Mouse (Mus musculus): ENCODE results near the gene AL732309.1. TPM values are rescaled to one million over a fixed set of nuclear protein-coding genes. Genes with fewer than 3 reads are reported as not detected.

Gene AL732309.1
- polyA plus RNA-seq (2014; fragmentation: Illumina TruSeq; extraction: RNeasy Lipid Tissue Mini Kit (QIAGEN cat#74804)) = 0.83 TPM

GRCm38 (mm10) chr2:25246183-25247072 lies at the start of gene AL732309.1:
TSS of gene AL732309.1 (minus strand) at chr2:25246863.

DNA sequence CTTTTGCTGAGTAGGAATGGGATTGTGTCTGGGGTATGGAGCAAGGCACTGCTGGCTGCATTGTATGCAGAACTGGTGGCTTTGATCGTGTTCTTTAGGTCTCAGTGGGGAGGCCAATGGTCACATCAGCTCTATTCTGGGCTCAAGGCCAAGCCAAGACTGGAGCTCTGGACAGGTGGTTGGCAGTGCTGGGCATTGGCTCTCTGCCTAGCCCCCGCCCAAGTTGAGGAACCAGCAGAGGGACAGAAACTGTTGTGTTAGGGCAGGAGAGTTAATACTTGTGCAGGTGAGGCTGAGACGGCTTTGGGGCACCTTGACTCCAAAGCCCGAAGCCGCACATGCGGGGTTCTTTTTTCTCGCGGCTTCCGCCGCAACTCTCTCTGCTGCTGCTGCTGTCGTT lies 43.0 kb upstream of the AL732309.1 start, which contains the start of gene Lrrc26:
Gene Lrrc26 (plus strand): TSS at position 265 of the 400 bp plus-strand sequence.

DNA sequence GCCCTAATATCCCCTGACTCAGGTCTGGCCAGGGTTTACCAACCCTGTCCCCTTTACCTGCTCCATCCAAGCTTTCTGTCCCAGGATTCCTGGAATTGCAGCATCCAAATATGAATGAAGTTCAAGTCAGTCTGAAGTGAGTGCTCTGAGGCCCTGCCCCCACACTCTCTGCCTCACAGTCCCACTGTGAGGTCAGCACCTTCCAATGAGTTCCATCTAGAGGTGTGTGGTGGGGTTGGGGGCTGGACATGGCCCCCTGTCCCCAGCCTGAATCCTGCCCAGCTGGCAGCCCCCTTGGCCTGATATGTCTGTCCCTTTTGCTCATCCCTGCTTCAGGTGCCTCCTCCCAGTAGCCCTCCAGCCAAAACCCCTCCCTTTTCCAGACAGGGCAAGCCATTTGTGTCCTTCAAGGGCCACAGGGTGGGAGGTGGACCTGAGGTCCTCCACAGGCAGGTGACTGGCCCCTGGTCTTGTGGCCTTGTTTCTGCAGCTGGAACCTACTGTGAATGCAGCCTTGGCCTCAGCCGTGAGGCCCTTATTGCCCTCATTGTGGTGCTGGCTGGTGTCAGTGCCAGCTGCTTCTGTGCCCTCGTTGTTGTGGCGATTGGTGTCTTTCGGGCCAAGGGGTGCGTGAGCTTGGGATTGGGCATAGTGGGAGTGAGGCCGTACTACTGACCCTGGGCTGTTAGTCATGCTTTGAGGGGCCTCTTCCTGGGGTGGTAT lies 41.4 kb upstream of the AL732309.1 start, which contains the start of gene Tmem210:
Gene Tmem210 (plus strand): TSS at position 219 of the 723 bp plus-strand sequence.

GRCm38 (mm10) chr2:25271827-25272511 lies 25.3 kb upstream of the AL732309.1 start, which contains the start of the genes Ssna1 and Anapc2:
TSS of gene Ssna1 (minus strand) at chr2:25272438.
TSS of gene Anapc2 (plus strand) at chr2:25272478.

DNA sequence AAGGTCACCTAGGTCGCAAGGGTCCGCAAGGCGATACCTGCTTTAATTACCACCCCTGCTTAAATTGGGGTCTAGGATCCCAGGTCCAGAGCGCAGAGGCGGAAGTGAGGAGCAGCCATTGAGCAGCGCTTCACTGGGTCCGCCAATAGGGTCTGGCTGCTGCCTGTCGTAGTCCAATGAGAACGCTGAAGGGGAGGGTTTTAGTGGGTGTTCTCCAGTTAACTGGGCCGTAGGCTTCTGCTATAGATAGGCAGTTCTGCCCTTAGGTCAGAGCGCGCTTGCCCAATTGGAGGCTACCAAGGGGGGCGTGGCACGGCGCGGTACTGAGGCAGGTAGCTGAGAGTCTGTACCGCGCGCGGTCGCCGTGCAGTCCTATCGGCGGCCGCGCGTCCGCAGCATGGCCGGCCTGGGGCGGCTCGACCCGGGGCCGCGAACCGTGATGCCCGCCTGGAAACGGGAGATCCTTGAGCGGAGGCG lies 15.7 kb upstream of the AL732309.1 start, which contains the start of gene Tprn:
Gene Tprn (plus strand): TSS at position 328 of the 477 bp plus-strand sequence.

GRCm38 (mm10) chr2:25255284-25255779 lies 8.7 kb upstream of the AL732309.1 start, which contains the start of gene Tmem203:
TSS of gene Tmem203 (plus strand) at chr2:25255439.

GRCm38 (mm10) chr2:25242101-25242506 lies 4.6 kb downstream of the AL732309.1 start, which contains the start of the genes Rnf208 and Cysrt1:
TSS of gene Rnf208 (plus strand) at chr2:25242255.
TSS of gene Cysrt1 (minus strand) at chr2:25242452.

GRCm38 (mm10) chr2:25236614-25237013 lies 10.0 kb downstream of the AL732309.1 start, which contains the start of gene Rnf224:
TSS of gene Rnf224 (minus strand) at chr2:25236787.

DNA sequence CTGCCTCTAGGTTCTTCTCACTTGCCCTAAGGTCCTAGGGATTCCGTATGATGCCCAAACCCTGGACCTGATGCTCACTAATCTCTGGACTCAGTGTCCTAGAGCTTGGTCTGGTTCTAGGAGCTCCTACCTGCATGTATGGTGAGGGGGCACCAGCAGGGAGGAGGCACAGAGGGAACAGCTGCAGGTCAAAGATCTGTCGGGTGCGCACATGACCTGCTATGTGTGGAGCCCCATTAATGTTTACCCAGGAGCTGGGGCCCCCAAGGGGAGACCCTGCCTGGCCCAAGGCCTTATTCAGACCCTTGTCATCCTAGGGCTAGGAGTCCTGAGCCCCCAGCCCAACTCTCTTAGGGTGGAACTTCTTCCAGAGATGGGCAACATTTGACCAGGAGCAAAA lies 12.6 kb downstream of the AL732309.1 start, which contains the start of gene Slc34a3:
Gene Slc34a3 (minus strand): TSS at position 315 of the 400 bp plus-strand sequence.

GRCm38 (mm10) chr2:25224492-25224765 lies 22.2 kb downstream of the AL732309.1 start, which contains the start of gene Tubb4b:
TSS of gene Tubb4b (minus strand) at chr2:25224702.

GRCm38 (mm10) chr2:25218445-25218844 lies 28.2 kb downstream of the AL732309.1 start, which contains the start of gene Fam166a:
TSS of gene Fam166a (plus strand) at chr2:25218745.

DNA sequence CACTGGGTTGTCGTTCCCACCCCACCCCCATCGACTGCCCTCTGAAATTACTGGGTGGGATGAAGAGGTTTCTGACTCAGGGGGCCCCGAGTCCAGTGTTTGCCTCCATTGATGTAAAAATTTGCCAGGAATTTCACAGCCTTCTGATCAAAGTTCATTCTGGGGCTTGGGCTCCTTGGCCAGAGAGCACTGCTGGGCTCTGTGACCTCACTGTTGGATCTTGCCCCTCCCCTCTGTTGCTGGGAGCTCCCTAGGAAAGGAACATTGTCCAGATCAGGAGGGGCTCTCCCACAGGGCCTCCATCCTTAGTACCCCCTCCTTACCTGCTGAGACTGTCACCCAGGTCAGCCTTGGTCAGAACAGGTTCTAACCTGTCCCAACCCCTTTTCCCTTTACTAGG lies 32.2 kb downstream of the AL732309.1 start, which contains the start of gene Stpg3:
Gene Stpg3 (minus strand): TSS at position 194 of the 400 bp plus-strand sequence.

GRCm38 (mm10) chr2:25211121-25211670 lies 35.5 kb downstream of the AL732309.1 start, which contains the start of gene Nelfb:
TSS of gene Nelfb (minus strand) at chr2:25211489.

DNA sequence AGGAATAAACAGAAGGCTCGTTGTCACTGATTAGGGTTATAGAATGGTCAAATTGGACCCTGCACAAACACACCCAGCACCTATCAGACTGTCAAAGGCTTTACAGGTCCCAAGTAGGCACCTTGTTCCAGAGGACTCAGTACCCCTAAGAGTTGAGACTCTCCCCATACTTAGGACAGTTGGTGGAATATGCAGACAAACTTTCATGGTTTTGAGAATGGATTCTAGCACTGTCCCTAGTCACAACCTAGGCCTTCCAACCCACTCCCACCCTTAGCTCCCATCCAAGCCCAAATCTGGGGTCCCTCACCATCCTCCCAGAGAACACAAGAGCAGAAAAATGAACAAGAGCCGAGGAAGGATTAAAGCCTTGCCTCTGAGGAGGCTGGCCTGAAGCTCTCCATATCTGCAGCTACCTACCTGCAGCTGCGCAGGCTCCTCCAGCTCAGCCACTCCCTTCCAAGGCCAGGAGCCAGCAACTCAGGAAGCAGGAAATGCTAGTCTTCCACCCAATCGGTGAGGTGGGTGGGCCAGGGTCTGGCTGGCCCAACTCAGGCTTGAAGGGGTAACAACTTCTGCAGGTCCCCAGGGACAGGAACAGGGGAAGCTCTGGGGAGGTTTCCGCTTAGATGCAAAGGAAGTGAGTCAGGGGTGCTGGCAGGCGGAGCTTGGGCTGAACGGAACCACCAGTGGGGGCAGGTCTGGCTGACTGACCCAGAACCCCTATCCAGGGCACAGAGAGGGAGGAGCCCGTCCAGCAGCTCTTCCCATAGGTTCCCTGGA lies 50.3 kb downstream of the AL732309.1 start, which contains the start of gene Tor4a:
Gene Tor4a (minus strand): TSS at position 715 of the 783 bp plus-strand sequence.

Other genes starting within 250 kb of the AL732309.1 start
- gene Nsmf, start 192.5 kb downstream of the AL732309.1 start, polyA plus RNA-seq (2014; fragmentation: Illumina TruSeq; extraction: RNeasy Lipid Tissue Mini Kit (QIAGEN cat#74804)) = 3.6 TPM
- gene Entpd8, start 166.6 kb downstream of the AL732309.1 start, polyA plus RNA-seq (2014; fragmentation: Illumina TruSeq; extraction: RNeasy Lipid Tissue Mini Kit (QIAGEN cat#74804)) = not detected
- not detected for gene Noxa1, start 151.7 kb downstream of the AL732309.1 start, polyA plus RNA-seq (2014; fragmentation: Illumina TruSeq; extraction: RNeasy Lipid Tissue Mini Kit (QIAGEN cat#74804))
- 4.8 TPM for gene Nrarp, start 66.1 kb downstream of the AL732309.1 start, polyA plus RNA-seq (2014; fragmentation: Illumina TruSeq; extraction: RNeasy Lipid Tissue Mini Kit (QIAGEN cat#74804))
- 2.8 TPM for gene Tor4a, start 50.0 kb downstream of the AL732309.1 start, polyA plus RNA-seq (2014; fragmentation: Illumina TruSeq; extraction: RNeasy Lipid Tissue Mini Kit (QIAGEN cat#74804))
- 4.4 TPM for gene Nelfb, start 35.4 kb downstream of the AL732309.1 start, polyA plus RNA-seq (2014; fragmentation: Illumina TruSeq; extraction: RNeasy Lipid Tissue Mini Kit (QIAGEN cat#74804))
- gene Stpg3, start 32.2 kb downstream of the AL732309.1 start, polyA plus RNA-seq (2014; fragmentation: Illumina TruSeq; extraction: RNeasy Lipid Tissue Mini Kit (QIAGEN cat#74804)) = not detected
- gene Fam166a, start 28.1 kb downstream of the AL732309.1 start, polyA plus RNA-seq (2014; fragmentation: Illumina TruSeq; extraction: RNeasy Lipid Tissue Mini Kit (QIAGEN cat#74804)) = not detected
- gene Tubb4b, start 22.2 kb downstream of the AL732309.1 start, polyA plus RNA-seq (2014; fragmentation: Illumina TruSeq; extraction: RNeasy Lipid Tissue Mini Kit (QIAGEN cat#74804)) = 43.8 TPM
- gene Slc34a3, start 12.5 kb downstream of the AL732309.1 start, polyA plus RNA-seq (2014; fragmentation: Illumina TruSeq; extraction: RNeasy Lipid Tissue Mini Kit (QIAGEN cat#74804)) = not detected
- not detected for gene Rnf224, start 10.1 kb downstream of the AL732309.1 start, polyA plus RNA-seq (2014; fragmentation: Illumina TruSeq; extraction: RNeasy Lipid Tissue Mini Kit (QIAGEN cat#74804))
- not detected for gene Rnf208, start 4.6 kb downstream of the AL732309.1 start, polyA plus RNA-seq (2014; fragmentation: Illumina TruSeq; extraction: RNeasy Lipid Tissue Mini Kit (QIAGEN cat#74804))
- not detected for gene Cysrt1, start 4.4 kb downstream of the AL732309.1 start, polyA plus RNA-seq (2014; fragmentation: Illumina TruSeq; extraction: RNeasy Lipid Tissue Mini Kit (QIAGEN cat#74804))
- not detected for gene Tmem203, start 8.6 kb upstream of the AL732309.1 start, polyA plus RNA-seq (2014; fragmentation: Illumina TruSeq; extraction: RNeasy Lipid Tissue Mini Kit (QIAGEN cat#74804))
- 0.31 TPM for gene Tprn, start 15.8 kb upstream of the AL732309.1 start, polyA plus RNA-seq (2014; fragmentation: Illumina TruSeq; extraction: RNeasy Lipid Tissue Mini Kit (QIAGEN cat#74804))
- 0.80 TPM for gene Ssna1, start 25.6 kb upstream of the AL732309.1 start, polyA plus RNA-seq (2014; fragmentation: Illumina TruSeq; extraction: RNeasy Lipid Tissue Mini Kit (QIAGEN cat#74804))
- gene Anapc2, start 25.6 kb upstream of the AL732309.1 start, polyA plus RNA-seq (2014; fragmentation: Illumina TruSeq; extraction: RNeasy Lipid Tissue Mini Kit (QIAGEN cat#74804)) = 7.8 TPM
- not detected for gene Tmem210, start 41.3 kb upstream of the AL732309.1 start, polyA plus RNA-seq (2014; fragmentation: Illumina TruSeq; extraction: RNeasy Lipid Tissue Mini Kit (QIAGEN cat#74804))
- gene Lrrc26, start 43.1 kb upstream of the AL732309.1 start, polyA plus RNA-seq (2014; fragmentation: Illumina TruSeq; extraction: RNeasy Lipid Tissue Mini Kit (QIAGEN cat#74804)) = not detected
- not detected for gene Grin1, start 72.3 kb upstream of the AL732309.1 start, polyA plus RNA-seq (2014; fragmentation: Illumina TruSeq; extraction: RNeasy Lipid Tissue Mini Kit (QIAGEN cat#74804))
- gene Man1b1, start 85.5 kb upstream of the AL732309.1 start, polyA plus RNA-seq (2014; fragmentation: Illumina TruSeq; extraction: RNeasy Lipid Tissue Mini Kit (QIAGEN cat#74804)) = 19.7 TPM
- 6.6 TPM for gene Dpp7, start 109.5 kb upstream of the AL732309.1 start, polyA plus RNA-seq (2014; fragmentation: Illumina TruSeq; extraction: RNeasy Lipid Tissue Mini Kit (QIAGEN cat#74804))
- gene Uap1l1, start 118.8 kb upstream of the AL732309.1 start, polyA plus RNA-seq (2014; fragmentation: Illumina TruSeq; extraction: RNeasy Lipid Tissue Mini Kit (QIAGEN cat#74804)) = 0.60 TPM
- 0.17 TPM for gene Sapcd2, start 125.5 kb upstream of the AL732309.1 start, polyA plus RNA-seq (2014; fragmentation: Illumina TruSeq; extraction: RNeasy Lipid Tissue Mini Kit (QIAGEN cat#74804))
- 0.34 TPM for gene Entpd2, start 149.0 kb upstream of the AL732309.1 start, polyA plus RNA-seq (2014; fragmentation: Illumina TruSeq; extraction: RNeasy Lipid Tissue Mini Kit (QIAGEN cat#74804))
- gene Npdc1, start 152.5 kb upstream of the AL732309.1 start, polyA plus RNA-seq (2014; fragmentation: Illumina TruSeq; extraction: RNeasy Lipid Tissue Mini Kit (QIAGEN cat#74804)) = 15.0 TPM
- gene Fut7, start 176.4 kb upstream of the AL732309.1 start, polyA plus RNA-seq (2014; fragmentation: Illumina TruSeq; extraction: RNeasy Lipid Tissue Mini Kit (QIAGEN cat#74804)) = not detected
- 0.77 TPM for gene Abca2, start 181.8 kb upstream of the AL732309.1 start, polyA plus RNA-seq (2014; fragmentation: Illumina TruSeq; extraction: RNeasy Lipid Tissue Mini Kit (QIAGEN cat#74804))
- gene Clic3, start 210.0 kb upstream of the AL732309.1 start, polyA plus RNA-seq (2014; fragmentation: Illumina TruSeq; extraction: RNeasy Lipid Tissue Mini Kit (QIAGEN cat#74804)) = not detected
- 2.4 TPM for gene Paxx, start 214.2 kb upstream of the AL732309.1 start, polyA plus RNA-seq (2014; fragmentation: Illumina TruSeq; extraction: RNeasy Lipid Tissue Mini Kit (QIAGEN cat#74804))
- not detected for gene Ptgds, start 223.2 kb upstream of the AL732309.1 start, polyA plus RNA-seq (2014; fragmentation: Illumina TruSeq; extraction: RNeasy Lipid Tissue Mini Kit (QIAGEN cat#74804))
- gene Lcn12, start 247.0 kb upstream of the AL732309.1 start, polyA plus RNA-seq (2014; fragmentation: Illumina TruSeq; extraction: RNeasy Lipid Tissue Mini Kit (QIAGEN cat#74804)) = not detected

All from ovary, adult 10 weeks (tissue).